Mouse (Mus musculus) limb, embryonic 15.5 days (tissue): ENCODE measurements at regions not wholly inside any gene's neighbourhood (a gene's known extent, or its start where the extent isn't known, plus 50 kb on each side); places are given as distances from the start of the nearest gene placed in this dataset.

Experiments used
- ATAC-seq: fragments of 200-750 bp; cut with Nextera tagmentation; 2 replicates; pipeline ENCODE4 v1.8.0; 2017; ENCODE audit warnings: low read depth, moderate TSS enrichment; ENCODE audit not compliant: insufficient number of reproducible peaks, low FRiP score, low TSS enrichment
- H3K27ac ChIP-seq: fragments of 300-500 bp; sonication (generic); 2 replicates; pipeline ENCODE4 v1.5.1; 2015; ENCODE audit warnings: moderate library complexity, mild to moderate bottlenecking, inconsistent platforms
- H3K27me3 ChIP-seq: fragments of 300-500 bp; sonication (generic); 2 replicates; pipeline ENCODE4 v1.6.1; 2015; ENCODE audit warnings: inconsistent platforms
- H3K36me3 ChIP-seq: fragments of 300-500 bp; sonication (generic); 2 replicates; pipeline ENCODE4 v1.6.1; 2015; ENCODE audit warnings: inconsistent platforms
- H3K4me1 ChIP-seq: fragments of 300-500 bp; sonication (generic); 2 replicates; pipeline ENCODE4 v1.6.1; 2015; ENCODE audit warnings: inconsistent platforms
- H3K4me2 ChIP-seq: fragments of 300-500 bp; sonication (generic); 2 replicates; pipeline ENCODE4 v1.6.1; 2015; ENCODE audit warnings: mild to moderate bottlenecking, inconsistent platforms
- H3K4me3 ChIP-seq: fragments of 300-500 bp; sonication (generic); 2 replicates; pipeline ENCODE4 v1.5.1; 2015; ENCODE audit warnings: mild to moderate bottlenecking, inconsistent platforms
- H3K9ac ChIP-seq: fragments of 300-500 bp; sonication (generic); 2 replicates; pipeline ENCODE4 v1.6.1; 2015; ENCODE audit warnings: inconsistent platforms
- H3K9me3 ChIP-seq: fragments of 300-500 bp; sonication (generic); 2 replicates; pipeline ENCODE4 v1.6.1; 2016; ENCODE audit warnings: inconsistent platforms
- WGBS: fragments of 180-500 bp; shearing (Covaris S2); methylation state at CpG from one replicate; pipeline ENCODE4 v1.1.7; 2015; 5-methylcytosine and 5-hydroxymethylcytosine counted together

- no peak overlapping the region for H3K9ac ChIP-seq
- no peaks in the 10 kb centered on the region for H3K9me3 ChIP-seq
- H3K27me3 ChIP-seq = no peaks in the 10 kb centered on the region
- no peak overlapping the region for H3K4me2 ChIP-seq
- WGBS = 64% methylated on average over 2 of the region's 2 CpGs
- H3K4me1 ChIP-seq = peaks cover 4% of the 10 kb centered on the region
- no peak for ATAC-seq
- no peaks in the 10 kb centered on the region for H3K36me3 ChIP-seq
- no peak overlapping the region for H3K4me3 ChIP-seq
- no peak overlapping the region for H3K27ac ChIP-seq
Measured at GRCm38 (mm10) chr6:126349905-126350304, 183.2 kb upstream of the Ntf3 start.

- no peak overlapping the region for H3K4me3 ChIP-seq
- no peak overlapping the region for H3K27ac ChIP-seq
- 51% methylated on average over 5 of the region's 5 CpGs for WGBS
- no peak overlapping the region for H3K4me2 ChIP-seq
- H3K9ac ChIP-seq = no peak overlapping the region
- no peak for ATAC-seq
- no peaks in the 10 kb centered on the region for H3K9me3 ChIP-seq
- H3K4me1 ChIP-seq = no peaks in the 10 kb centered on the region
- H3K27me3 ChIP-seq = no peaks in the 10 kb centered on the region
- no peaks in the 10 kb centered on the region for H3K36me3 ChIP-seq
Measured at GRCm38 (mm10) chr6:126345221-126345620, 178.5 kb upstream of the Ntf3 start.

- H3K9me3 ChIP-seq = no peaks in the 10 kb centered on the region
- H3K4me1 ChIP-seq = no peaks in the 10 kb centered on the region
- H3K4me2 ChIP-seq = no peak overlapping the region
- H3K36me3 ChIP-seq = no peaks in the 10 kb centered on the region
- H3K4me3 ChIP-seq = no peak overlapping the region
- no peak overlapping the region for H3K9ac ChIP-seq
- no peak for ATAC-seq
- no peaks in the 10 kb centered on the region for H3K27me3 ChIP-seq
- WGBS = 47% methylated on average over 10 of the region's 10 CpGs
- H3K27ac ChIP-seq = no peak overlapping the region
Measured at GRCm38 (mm10) chr6:126340098-126340610, 173.4 kb upstream of the Ntf3 start.

- Histone ChIP-seq H3K27ac (no peak overlapping the region), H3K36me3 (no peaks in the 10 kb centered on the region), H3K4me3 (no peak overlapping the region), H3K4me1 (no peaks in the 10 kb centered on the region), H3K9ac (no peak overlapping the region), H3K9me3 (no peaks in the 10 kb centered on the region), H3K4me2 (no peak overlapping the region), H3K27me3 (no peaks in the 10 kb centered on the region)
- WGBS = 86% methylated on average over 8 of the region's 8 CpGs
- no peak for ATAC-seq
Measured at GRCm38 (mm10) chr6:126337711-126338110, 171.0 kb upstream of the Ntf3 start.

GRCm38 (mm10) chr6:126334258-126334657 lies 167.5 kb upstream of the Ntf3 start:
- Histone ChIP-seq H3K9me3 (no peaks in the 10 kb centered on the region), H3K4me3 (no peak overlapping the region), H3K4me2 (no peak overlapping the region), H3K36me3 (no peaks in the 10 kb centered on the region), H3K4me1 (no peaks in the 10 kb centered on the region), H3K9ac (no peak overlapping the region), H3K27me3 (no peaks in the 10 kb centered on the region), H3K27ac (no peak overlapping the region)
- WGBS = 78% methylated on average over 8 of the region's 8 CpGs
- ATAC-seq = no peak

GRCm38 (mm10) chr6:126327187-126327586 lies 160.5 kb upstream of the Ntf3 start:
- no peak for ATAC-seq
- 74% methylated on average over 2 of the region's 2 CpGs for WGBS
- Histone ChIP-seq H3K4me3 (no peak overlapping the region), H3K9me3 (no peaks in the 10 kb centered on the region), H3K36me3 (no peaks in the 10 kb centered on the region), H3K4me2 (no peak overlapping the region), H3K4me1 (no peaks in the 10 kb centered on the region), H3K27me3 (no peaks in the 10 kb centered on the region), H3K9ac (no peak overlapping the region), H3K27ac (no peak overlapping the region)

GRCm38 (mm10) chr6:126318523-126318922 lies 151.8 kb upstream of the Ntf3 start:
- H3K27ac ChIP-seq = no peak overlapping the region
- no peak overlapping the region for H3K4me2 ChIP-seq
- H3K4me1 ChIP-seq = no peaks in the 10 kb centered on the region
- no peak overlapping the region for H3K9ac ChIP-seq
- H3K9me3 ChIP-seq = no peaks in the 10 kb centered on the region
- 84% methylated on average over 2 of the region's 2 CpGs for WGBS
- H3K36me3 ChIP-seq = no peaks in the 10 kb centered on the region
- ATAC-seq = no peak
- H3K4me3 ChIP-seq = no peak overlapping the region
- no peaks in the 10 kb centered on the region for H3K27me3 ChIP-seq

- no peaks in the 10 kb centered on the region for H3K27me3 ChIP-seq
- H3K27ac ChIP-seq = no peak overlapping the region
- H3K9ac ChIP-seq = no peak overlapping the region
- 44% methylated on average over 3 of the region's 3 CpGs for WGBS
- no peaks in the 10 kb centered on the region for H3K4me1 ChIP-seq
- H3K36me3 ChIP-seq = no peaks in the 10 kb centered on the region
- no peak overlapping the region for H3K4me2 ChIP-seq
- no peak for ATAC-seq
- H3K4me3 ChIP-seq = no peak overlapping the region
- no peaks in the 10 kb centered on the region for H3K9me3 ChIP-seq
Measured at GRCm38 (mm10) chr6:126310786-126311480, 144.2 kb upstream of the Ntf3 start.

GRCm38 (mm10) chr6:126303086-126303485 lies 136.4 kb upstream of the Ntf3 start:
- Histone ChIP-seq H3K27me3 (no peaks in the 10 kb centered on the region), H3K9me3 (no peaks in the 10 kb centered on the region), H3K4me3 (no peak overlapping the region), H3K27ac (no peak overlapping the region), H3K4me1 (no peaks in the 10 kb centered on the region), H3K9ac (no peak overlapping the region), H3K4me2 (no peak overlapping the region), H3K36me3 (no peaks in the 10 kb centered on the region)
- 61% methylated on average over 3 of the region's 3 CpGs for WGBS
- no peak for ATAC-seq

GRCm38 (mm10) chr6:126291581-126291980 lies 124.9 kb upstream of the Ntf3 start:
- H3K4me3 ChIP-seq = no peak overlapping the region
- WGBS = 68% methylated on average over 2 of the region's 2 CpGs
- no peaks in the 10 kb centered on the region for H3K27me3 ChIP-seq
- no peak overlapping the region for H3K4me2 ChIP-seq
- ATAC-seq = no peak
- H3K9ac ChIP-seq = no peak overlapping the region
- H3K4me1 ChIP-seq = no peaks in the 10 kb centered on the region
- H3K27ac ChIP-seq = no peak overlapping the region
- no peaks in the 10 kb centered on the region for H3K9me3 ChIP-seq
- H3K36me3 ChIP-seq = no peaks in the 10 kb centered on the region

- Histone ChIP-seq H3K4me1 (no peaks in the 10 kb centered on the region), H3K27ac (no peak overlapping the region), H3K4me3 (no peak overlapping the region), H3K9ac (no peak overlapping the region), H3K27me3 (no peaks in the 10 kb centered on the region), H3K36me3 (no peaks in the 10 kb centered on the region), H3K4me2 (no peak overlapping the region), H3K9me3 (no peaks in the 10 kb centered on the region)
- ATAC-seq = no peak
- WGBS = 80% methylated on average over 4 of the region's 4 CpGs
Measured at GRCm38 (mm10) chr6:126287166-126287565, 120.5 kb upstream of the Ntf3 start.

GRCm38 (mm10) chr6:126286201-126286600 lies 119.5 kb upstream of the Ntf3 start:
- Histone ChIP-seq H3K4me2 (no peak overlapping the region), H3K36me3 (no peaks in the 10 kb centered on the region), H3K9ac (no peak overlapping the region), H3K9me3 (no peaks in the 10 kb centered on the region), H3K4me1 (no peaks in the 10 kb centered on the region), H3K4me3 (no peak overlapping the region), H3K27ac (no peak overlapping the region), H3K27me3 (no peaks in the 10 kb centered on the region)
- ATAC-seq = no peak
- 74% methylated on average over 2 of the region's 2 CpGs for WGBS

GRCm38 (mm10) chr6:126284409-126284808 lies 117.7 kb upstream of the Ntf3 start:
- ATAC-seq = no peak
- Histone ChIP-seq H3K4me2 (no peak overlapping the region), H3K4me3 (no peak overlapping the region), H3K27me3 (no peaks in the 10 kb centered on the region), H3K4me1 (no peaks in the 10 kb centered on the region), H3K36me3 (no peaks in the 10 kb centered on the region), H3K27ac (no peak overlapping the region), H3K9me3 (no peaks in the 10 kb centered on the region), H3K9ac (no peak overlapping the region)
- 85% methylated on average over 7 of the region's 7 CpGs for WGBS
